Mouse (Mus musculus) layer of hippocampus, adult 18-20 months (tissue): ENCODE results near the gene Zfyve28. TPM values are rescaled to one million over a fixed set of nuclear protein-coding genes. Genes with fewer than 3 reads are reported as not detected.

Experiments
- DNase-seq, 2 experiments: peaks; one replicate each; pipeline ENCODE4 v3.0.0; 2022; ENCODE audit warnings: low spot score in 2 of 2
- long read RNA-seq: library from polyadenylated mRNA; stranded (forward); transcript quantifications from one replicate; pipeline ENCODE4 v2.0.0, GENCODE M21; 2021
- total RNA-seq, 2 experiments: library from RNA; stranded (reverse); gene quantifications; 2 replicates each; pipeline ENCODE4 v1.2.3; 2021

Gene Zfyve28
- total RNA-seq, result 10 to 100 TPM; 30.8 to 32.0 TPM
- long read RNA-seq, transcript Zfyve28-201 (13 exons, 3,983 nt), result major isoform, 28 of 43 reads
- long read RNA-seq, partial matches to known transcripts, result 8 of 43 reads
- long read RNA-seq, other reads (novel, unspliced or antisense), result 7 of 43 reads

DNA sequence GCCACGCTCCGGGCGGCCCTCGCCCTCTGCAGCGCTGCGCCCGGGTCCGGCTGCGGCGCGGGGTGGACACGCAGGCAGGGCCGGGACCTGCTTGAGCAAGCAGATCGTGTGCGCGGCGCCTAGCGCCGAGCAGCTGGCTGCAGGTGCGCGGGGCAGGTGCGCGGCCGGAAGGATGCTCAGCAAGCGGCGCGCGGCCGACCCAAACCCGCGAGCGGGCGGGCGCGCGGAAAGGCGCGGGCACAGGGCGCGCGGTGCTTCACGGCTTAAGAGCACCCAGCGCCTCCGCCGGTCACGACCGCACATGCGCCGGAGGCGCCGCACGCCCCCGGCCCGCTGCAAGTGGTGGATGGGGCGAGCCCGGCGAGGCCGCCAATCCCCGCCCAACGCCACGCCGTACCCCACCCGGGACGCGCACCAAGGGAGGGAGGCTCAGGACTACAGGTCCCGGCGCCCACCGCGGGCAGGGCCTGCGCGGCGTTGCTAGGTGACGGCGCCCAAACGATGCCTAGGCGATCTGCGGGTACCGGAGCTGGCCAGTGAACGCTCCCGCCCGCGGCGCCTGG lies at the start of gene Zfyve28, which contains the start of gene Cfap99:
Zfyve28 (minus strand) TSS at position 296 of the 563 bp plus-strand sequence.
Cfap99 (plus strand) TSS at position 447 of the 563 bp plus-strand sequence.
- DNase-seq, result peak; percentile 97 to 98

DNA sequence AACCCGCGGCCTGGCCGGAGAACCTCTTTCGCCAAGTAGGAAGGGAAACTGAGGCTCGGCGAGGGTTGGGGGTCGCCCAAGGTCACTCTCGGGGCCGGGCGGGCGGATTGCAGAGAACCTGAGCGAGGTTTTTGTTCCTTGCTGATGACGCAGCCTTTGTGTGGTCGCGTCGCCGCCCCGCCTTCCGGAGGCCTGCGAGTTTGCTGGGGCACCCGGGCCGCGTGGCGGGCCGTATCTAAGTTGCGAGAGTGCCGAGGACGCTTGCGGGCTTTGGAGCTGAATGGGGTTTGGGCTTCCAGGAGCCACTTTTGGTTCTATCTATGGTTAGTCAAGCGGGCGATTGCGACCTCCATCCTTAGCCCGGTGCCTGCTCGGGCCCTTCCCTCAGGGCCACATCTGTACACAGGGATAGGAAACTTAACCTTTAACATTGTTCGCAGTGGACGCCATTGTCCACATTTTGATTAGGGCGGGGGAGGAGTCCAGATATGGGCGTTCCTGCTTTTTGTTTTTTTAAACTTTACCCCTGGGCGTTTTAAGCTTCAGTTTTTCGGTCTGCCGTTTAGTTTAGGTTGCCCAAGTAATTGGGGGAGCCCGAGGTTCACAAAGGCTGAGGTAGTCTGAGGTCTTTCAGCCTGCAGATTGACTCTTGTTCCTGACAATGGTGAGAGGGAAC lies 48.7 kb upstream of the Zfyve28 start:
- DNase-seq, result peak; percentile 7 to 17

- DNase-seq, result peak; percentile 96 to 98
Observed at GRCm38 (mm10) chr5:34336097-34336774, 48.0 kb upstream of the Zfyve28 start, which contains the start of gene Rnf4. Gene Rnf4, plus strand, starts transcription at chr5:34336289.

DNA sequence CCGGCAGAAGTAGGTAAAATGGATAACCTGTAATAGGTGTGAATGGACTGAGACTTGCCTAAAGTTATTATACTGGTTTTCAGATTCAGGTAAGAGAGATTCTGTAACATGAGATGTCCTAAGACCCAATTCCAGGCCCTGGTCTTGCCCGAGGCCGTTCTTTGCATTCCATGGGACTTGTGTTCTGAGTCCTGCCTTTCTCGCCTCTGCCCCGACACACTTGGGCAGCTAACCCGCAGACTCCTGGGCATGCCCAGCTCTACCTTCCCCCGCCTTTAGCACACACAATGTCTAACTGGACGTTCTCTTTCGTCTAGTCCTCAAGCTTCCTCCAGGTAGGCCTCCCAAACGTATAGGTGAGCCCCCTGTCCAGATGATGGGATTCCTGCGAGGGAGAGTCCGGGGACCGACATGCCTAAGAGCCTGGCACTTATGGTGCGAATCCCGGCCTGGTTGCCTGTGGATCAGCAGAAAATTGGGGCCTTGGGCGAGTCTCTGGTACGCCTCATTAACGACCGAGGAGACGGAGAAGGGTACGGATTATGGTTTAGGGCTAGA lies 47.4 kb upstream of the Zfyve28 start:
- no peak for DNase-seq

GRCm38 (mm10) chr5:34334081-34334480 lies 45.8 kb upstream of the Zfyve28 start:
- no peak for DNase-seq

GRCm38 (mm10) chr5:34330136-34330535 lies 41.9 kb upstream of the Zfyve28 start:
- no peak for DNase-seq

DNA sequence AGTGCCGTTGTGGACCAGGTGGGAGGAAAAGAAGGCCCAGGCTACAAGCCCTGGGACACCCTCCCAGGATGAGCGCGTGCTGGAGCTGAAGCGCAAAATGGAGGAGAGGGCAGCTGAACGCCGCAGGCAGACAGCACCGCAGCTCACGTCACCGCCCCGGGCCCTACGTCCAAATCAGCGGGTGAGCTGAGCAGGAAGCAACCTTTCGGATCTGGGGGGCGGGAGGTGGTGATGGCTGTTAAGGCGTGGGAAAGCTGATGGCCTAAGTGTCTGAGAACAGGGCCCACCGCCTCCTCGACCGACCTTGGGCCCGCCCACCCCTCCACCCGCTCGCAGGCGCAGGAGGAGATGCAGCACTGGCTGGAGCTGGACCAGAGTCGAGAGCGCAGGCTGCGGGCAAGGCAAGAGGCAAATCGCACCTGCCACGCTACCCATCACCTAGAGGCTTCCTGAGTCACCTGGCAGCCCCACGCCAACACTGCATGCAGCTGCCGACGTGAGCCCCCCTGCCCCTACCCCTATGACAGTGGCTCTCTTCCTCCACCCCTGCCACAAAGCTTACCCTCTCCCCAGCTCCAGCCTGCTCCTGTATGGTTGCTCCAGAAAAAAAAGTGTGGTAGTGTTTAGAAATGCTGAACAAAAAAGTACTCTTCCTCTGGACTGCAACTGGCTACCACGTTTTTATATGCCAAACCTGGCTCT lies 38.8 kb upstream of the Zfyve28 start:
- peak in 1 of 2 experiments; percentile 9 for DNase-seq

DNA sequence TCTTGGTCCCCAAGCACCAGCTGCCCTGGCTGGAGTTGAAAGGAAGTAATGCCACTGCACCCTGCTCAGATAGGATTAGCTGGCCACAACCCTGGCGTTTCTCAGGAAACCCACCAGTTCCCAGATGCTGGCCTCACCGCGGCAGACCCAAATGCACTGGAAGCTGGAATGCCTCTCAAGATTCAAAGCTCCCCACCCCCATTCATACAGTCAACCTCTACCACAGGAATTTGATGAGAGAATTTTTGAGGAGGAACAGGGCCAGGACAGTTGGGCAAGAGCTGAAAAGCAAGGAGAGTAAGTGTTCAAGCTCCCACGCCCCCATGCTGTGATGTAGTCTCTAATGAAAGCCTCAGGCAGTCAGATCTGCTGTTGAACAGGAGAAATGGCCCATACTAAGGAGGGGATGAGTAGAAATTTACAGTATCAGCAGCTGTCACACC lies 38.0 kb upstream of the Zfyve28 start:
- DNase-seq, result peak in 1 of 2 experiments; percentile 5

DNA sequence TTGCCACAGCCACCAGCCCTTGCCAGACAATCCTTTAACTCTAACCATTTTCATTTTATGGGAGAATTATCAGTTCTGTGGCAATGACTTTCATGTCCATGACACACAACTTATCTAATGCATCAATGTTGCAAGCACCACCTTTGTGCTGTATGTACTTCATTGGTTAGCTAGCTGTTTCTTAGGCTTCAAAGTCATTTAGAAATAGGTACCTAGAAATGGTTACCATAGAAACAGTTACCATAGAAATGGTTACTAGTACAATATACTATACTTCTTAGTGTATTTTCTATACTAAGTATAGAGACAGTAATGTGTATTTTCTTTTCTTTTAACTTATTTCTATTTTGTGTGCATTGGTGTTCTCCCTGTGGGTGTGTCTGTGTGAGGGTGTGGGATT lies 37.0 kb upstream of the Zfyve28 start:
- DNase-seq, result no peak

- DNase-seq, result no peak
Observed at GRCm38 (mm10) chr5:34321236-34321635, 33.0 kb upstream of the Zfyve28 start.

DNA sequence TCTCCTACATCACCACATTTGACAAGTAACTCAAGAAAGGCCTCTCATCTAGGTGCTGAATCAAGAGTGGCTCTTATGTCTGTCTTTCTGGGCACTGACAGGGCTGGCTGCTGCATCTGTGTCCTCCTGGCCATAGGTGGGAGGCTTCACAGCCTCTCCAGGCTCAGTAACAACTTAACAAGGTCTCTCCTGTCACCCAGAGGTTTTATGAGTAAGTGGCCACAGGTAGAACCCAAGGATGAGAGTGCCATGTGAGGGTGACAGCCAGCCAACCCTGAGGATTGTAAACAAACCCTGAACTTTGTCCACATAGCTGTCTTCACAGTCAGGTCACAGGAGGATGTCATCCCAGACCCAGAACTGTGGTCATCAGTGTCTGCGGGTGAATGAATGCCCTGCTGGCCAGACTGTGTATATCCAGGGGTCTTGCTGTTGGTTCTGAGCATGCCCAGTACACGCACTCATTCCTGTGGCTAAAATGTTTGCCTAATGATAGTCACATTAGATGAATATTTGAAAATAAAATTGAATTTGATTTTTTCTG lies 31.3 kb upstream of the Zfyve28 start:
- no peak for DNase-seq

GRCm38 (mm10) chr5:34309016-34309415 lies 20.8 kb upstream of the Zfyve28 start:
- no peak for DNase-seq

DNA sequence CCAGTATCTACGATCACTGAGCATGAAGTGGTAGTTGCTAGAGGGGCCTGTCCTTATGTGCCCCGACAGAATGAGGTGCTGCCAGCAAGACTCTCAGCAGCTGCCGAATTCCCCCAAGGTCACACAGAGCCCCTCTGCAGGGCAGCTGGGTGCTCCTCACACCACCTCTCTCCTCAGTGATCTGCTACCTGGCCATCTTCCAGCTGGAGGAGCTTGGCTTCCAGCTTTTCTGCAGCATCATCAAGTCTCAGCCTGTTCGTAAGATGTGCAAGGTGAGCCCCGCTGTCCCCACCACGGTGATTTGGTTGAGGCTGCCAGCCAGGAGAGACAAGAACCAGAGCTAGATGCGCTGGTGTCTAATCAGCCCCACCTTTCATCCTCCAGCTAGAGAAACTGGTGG lies 14.1 kb upstream of the Zfyve28 start:
- DNase-seq, result no peak

DNA sequence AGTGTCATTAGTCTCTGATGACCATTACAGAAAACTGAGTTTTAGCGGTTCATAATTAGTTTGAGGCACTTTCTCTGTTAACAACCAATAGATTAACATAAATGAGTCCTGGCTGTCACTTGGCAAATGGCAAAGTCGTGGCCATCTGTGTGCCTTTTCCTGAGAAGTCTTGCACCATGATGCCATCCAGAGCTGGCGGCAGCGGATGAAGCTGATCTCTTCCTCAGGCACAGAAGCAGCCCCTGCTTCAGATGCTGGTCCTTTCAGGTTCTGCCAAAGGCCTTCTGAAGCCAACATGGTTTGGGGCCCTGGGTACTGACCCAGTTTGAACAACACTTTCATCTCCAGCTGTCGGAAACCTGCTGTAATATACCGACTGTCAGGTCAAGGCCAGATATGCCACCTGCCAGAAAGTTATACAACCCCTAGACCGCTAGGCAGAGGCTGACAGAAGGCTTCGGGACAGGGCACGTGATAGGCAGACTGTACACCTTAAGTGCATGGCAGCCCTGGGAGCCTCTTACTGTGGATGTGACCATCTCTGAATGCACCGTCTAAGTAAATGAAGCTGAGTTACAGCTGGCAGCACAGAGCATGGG lies 10.8 kb upstream of the Zfyve28 start:
- no peak for DNase-seq

GRCm38 (mm10) chr5:34298061-34298460 lies 9.8 kb upstream of the Zfyve28 start:
- DNase-seq, result peak in 1 of 2 experiments; percentile 39

DNA sequence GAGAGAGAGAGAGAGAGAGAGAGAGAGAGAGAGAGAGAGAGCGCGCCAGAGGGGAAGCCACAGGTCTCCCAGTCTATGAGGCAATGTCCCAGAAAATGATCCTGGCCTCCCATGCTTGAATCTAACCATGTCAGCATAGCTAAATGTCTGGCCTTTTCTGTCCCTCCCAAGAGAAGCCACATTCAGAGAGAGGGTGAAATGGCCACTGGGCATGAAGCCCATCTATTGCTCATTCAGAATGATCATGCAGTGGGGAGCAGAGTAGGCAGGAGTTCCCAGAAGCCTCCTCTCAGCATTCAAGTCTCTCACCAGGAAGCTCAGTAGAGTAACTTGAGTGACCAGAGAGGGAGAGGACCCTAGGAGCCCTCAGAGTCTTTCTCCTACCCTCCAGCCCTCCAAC lies 6.9 kb upstream of the Zfyve28 start:
- DNase-seq, result no peak

GRCm38 (mm10) chr5:34294696-34295095 lies 6.4 kb upstream of the Zfyve28 start:
- DNase-seq, result no peak

DNA sequence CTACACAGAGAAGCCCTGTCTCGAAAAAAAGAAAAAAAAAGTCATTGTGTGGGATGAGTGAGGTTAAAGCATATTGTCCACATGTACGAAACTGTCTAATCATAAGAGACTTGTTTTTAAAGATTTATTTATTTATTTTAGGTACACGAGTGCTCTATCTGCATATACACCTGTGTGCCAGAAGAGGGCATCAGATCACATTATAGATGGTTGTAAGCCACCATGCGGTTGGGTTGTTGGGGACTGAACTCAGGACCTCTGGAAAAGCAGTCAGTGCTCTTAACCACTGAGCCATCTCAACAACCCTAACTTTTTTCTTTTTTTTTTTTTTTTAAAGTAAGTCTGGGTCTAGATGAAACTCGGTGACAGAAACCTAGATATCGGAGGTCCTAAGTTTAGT lies 5.1 kb upstream of the Zfyve28 start:
- no peak for DNase-seq

DNA sequence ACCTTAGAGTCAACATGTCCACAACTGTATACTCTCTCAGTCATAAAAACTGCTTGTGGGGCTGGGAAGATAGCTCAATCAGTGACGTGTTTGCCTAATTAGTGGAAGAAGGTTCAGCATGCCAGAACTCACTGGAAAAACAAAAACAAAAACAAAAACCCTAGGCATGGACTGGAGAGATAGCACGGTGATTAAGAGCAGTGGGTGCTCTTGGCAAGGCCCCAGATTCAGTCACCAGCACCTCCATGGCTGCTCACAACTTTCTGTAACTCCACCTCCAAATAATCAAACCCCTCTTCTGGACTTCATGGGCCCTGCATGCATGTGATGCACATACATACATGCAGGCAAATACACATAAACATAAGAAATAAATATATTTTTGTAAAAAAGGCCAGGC lies 1.0 kb upstream of the Zfyve28 start:
- DNase-seq, result no peak

DNA sequence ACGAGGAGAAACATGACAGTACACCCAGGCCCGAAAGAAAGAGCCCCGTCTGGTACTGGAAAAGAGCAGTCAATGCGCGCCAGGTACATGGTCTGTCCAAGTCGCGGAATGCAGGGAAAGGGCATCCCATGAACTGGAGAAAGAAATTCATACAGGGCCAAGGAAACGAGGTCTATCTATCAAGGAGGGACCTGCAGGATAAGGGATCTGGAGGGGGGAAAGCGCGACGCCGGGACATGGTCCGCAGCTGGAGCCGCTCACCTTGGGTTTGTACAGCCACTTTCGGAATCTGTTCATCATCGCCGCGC lies 457 bp downstream of the Zfyve28 start:
- DNase-seq, result peak in 1 of 2 experiments; percentile 39
